Mouse (Mus musculus): Measurements from ENCODE around the gene Cd300a. TPM values are rescaled to one million over a fixed set of nuclear protein-coding genes. Genes with fewer than 3 reads are reported as not detected.

Gene Cd300a
- polyA plus RNA-seq, 1 experiment: 1.3 TPM

DNA sequence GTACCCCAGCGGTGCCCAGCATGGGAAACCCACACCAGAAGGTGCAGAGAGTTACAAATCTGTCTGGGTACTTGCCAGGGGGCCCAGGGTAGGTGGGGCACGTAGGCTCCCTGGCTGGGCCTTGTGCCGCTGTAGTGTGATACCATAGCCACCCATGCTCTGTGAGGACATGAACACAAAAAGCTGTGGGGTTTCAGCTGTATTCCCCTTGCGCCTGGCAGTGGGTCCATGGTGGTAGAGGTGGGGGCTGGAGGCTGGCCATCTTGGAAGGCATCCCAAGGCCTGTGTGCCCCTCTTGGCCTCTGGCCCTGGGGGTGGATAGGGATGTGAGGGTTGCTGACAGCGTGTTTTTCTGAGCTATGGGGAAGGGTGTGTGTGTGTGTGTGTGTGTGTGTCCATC is 23.8 kb upstream of the Cd300a start:
- WGBS: 73% methylated on average over 5 of the region's 5 CpGs
- no peak for DNase-seq (ENCODE audit: low read depth, low spot score)

DNA sequence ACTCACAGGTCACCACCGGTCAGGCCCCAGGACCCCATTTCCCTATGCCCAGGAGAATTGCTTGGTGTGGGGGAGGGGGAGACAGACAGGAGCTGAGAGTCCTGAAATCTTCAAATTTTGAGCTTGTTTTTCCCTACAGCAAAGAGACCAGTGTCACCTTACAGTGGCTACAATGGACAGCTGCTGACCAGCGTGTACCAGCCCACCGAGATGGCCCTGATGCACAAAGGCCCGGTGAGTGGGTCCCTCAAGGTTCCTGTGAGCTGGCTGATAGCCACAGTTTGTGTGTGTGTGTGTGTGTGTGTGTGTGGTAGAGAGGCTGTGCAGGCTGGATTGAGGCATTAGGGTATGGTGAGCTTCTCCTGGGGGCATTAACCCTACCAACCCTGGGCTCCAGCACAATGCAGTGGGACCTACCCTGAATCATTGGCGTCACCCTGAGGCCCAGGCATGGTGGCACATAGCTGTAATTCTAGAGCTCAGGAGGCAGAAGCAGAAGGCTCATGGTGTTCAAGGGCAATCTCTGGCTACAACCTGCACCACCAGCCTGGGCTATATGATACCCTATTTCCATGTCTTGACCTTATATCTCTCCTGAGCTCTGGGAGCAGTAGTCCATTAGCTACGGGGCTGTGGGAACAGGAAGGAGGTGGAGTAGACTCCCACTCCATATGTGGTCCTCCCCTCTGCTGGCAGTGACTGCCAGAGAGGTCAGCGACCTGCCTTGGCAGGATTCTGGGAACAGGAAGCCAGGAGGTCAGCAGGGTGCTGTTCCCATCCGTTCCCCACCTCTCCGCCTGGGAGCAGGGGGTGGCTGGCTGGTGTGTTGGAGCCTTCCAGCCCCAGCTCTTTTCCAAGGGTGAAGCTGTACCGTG is 23.1 kb upstream of the Cd300a start:
- 52% methylated on average over 10 of the region's 10 CpGs for WGBS
- DNase-seq (ENCODE audit: low read depth, low spot score): no peak

DNA sequence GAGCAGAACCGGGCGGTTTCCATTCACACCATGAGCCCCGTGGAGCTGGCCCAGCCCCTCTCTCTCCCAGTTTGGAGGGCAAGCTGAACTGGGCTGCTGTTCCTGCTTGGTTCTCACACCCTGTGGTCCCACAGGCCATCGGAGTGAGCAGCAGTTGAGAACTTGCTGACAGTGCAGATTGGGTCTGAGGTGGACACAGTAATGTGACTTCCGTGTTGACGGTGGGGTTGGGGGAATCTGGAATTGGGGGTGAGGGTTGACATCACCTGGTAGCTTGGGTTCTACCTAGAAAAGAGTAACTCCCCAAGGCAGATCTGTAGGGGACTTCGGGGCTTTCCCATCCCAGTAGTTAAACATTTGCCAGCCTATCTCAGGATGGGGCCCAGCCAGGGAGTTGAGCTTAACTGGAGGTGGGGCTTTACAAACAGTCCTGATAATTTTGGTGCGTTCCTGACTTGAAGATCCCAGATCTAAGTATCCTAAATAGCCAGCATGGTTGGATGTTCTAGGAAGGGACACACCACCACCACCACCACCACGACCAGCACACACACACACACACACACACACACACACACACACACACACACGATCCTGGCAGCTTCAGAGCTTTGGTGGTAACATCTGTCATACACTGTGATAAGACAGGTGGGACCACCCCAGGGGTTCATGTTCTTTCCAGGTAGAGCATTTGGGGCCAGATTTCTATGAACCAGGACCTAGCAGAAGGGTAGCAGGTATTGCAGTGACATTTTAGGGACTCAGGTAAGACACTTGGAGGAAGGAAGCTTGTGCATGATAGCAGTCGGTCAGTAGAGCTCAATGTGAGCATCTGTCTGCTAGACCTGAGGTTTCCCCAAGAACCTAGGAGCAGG is 22.2 kb upstream of the Cd300a start:
- WGBS: 31% methylated on average over 11 of the region's 11 CpGs
- no peak for DNase-seq (ENCODE audit: low read depth, low spot score)

DNA sequence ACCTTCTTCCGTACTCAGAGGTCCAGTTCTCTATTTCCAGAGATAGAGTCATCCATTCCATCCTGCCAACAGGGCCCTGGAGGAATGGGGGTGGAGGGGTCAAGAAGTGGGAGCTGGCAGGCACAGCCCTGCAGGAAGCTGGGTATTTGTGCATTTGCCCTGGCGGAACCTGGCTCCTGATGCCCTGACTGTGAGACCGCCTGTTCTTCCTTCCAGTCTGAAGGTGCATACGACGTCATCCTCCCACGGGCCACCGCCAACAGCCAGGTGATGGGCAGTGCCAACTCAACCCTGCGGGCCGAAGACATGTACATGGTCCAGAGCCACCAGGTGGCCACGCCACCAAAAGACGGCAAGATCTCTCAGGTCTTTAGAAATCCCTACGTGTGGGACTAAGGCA is 21.6 kb upstream of the Cd300a start:
- WGBS: 91% methylated on average over 12 of the region's 12 CpGs
- DNase-seq (ENCODE audit: low read depth, low spot score): no peak

DNA sequence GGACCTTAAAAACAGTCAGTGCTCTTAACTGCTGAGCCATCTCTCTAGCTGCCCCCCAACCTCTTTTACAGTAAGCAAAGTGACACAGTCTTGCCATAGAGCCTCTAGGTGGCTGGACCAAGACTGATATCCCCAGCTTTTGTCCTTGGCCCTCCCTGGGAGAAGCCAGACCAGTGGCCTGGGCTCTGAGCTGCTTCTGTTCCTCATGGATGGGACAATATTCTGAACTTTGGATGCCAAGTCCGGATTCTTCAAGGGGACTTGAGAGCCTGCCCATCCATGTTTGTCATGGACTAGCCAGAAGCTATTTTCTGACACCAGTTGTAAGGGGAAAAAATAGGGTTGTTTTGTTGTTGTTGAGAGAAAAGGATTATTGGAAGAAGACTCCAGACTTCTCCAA is 20.1 kb upstream of the Cd300a start:
- 86% methylated on average over 1 of the region's 1 CpGs for WGBS

DNA sequence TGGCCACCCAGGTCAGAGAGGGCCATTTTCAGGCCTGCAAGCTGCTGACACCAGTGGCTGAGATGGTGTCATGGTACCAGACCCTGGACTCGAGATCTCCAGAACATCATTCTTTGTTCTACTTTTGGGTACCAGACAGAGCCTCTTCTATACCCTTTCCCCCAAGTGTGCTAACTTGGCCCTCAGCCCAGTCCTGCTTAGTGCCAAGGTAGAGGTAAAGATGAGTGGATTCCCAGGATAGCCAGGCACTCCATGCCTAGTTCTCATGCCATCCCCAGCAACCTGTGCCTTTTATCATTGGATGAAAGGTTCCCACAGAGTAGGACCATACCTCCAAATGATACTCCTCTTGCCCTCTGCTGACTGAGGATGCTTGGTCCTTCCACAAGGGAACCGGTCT is 18.3 kb upstream of the Cd300a start:
- no peak for DNase-seq (ENCODE audit: low read depth, low spot score)
- 88% methylated on average over 2 of the region's 2 CpGs for WGBS

More for the DNA sequence above, 20.1 kb upstream of the Cd300a start:
- no peak for DNase-seq (ENCODE audit: low read depth, low spot score)

DNA sequence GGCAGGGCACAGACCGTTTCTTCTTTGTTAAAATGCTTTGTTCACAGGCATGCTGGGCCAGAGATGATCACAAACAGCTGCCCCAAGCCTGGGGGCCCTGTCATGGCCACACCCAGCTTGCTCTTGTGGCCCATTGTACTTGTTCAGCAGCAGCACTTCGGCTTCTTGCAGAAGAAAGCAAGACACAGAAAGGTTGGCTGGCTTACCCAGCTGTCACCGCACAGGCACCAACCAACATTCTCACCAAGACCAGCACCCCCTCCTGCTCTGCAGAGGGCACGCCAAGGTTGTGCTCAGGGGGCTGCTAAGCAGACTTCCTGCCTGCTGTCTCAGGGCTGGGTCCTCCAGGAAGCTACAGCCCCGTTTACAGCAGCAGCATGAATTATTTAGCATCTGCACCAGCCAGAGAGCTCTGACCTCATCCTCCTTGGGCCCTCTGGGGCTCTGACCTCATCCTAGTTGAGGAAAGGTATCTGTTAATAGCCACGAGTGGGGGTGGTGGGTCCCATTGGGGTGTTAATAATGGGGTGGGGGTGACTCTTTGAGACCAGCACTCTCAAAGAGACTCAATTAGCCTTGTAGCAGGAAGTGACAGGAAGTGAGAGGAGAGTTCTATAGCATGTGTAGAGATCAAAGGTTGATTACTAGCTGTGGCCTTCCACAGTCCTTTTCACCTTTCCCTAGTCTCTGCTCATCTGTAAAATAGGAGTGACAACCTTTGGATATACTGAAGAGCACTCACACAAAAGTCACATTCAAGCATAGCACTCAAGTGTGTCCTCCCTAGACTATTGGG is 16.6 kb upstream of the Cd300a start:
- DNase-seq (ENCODE audit: low read depth, low spot score): no peak
- WGBS: 47% methylated on average over 6 of the region's 6 CpGs

DNA sequence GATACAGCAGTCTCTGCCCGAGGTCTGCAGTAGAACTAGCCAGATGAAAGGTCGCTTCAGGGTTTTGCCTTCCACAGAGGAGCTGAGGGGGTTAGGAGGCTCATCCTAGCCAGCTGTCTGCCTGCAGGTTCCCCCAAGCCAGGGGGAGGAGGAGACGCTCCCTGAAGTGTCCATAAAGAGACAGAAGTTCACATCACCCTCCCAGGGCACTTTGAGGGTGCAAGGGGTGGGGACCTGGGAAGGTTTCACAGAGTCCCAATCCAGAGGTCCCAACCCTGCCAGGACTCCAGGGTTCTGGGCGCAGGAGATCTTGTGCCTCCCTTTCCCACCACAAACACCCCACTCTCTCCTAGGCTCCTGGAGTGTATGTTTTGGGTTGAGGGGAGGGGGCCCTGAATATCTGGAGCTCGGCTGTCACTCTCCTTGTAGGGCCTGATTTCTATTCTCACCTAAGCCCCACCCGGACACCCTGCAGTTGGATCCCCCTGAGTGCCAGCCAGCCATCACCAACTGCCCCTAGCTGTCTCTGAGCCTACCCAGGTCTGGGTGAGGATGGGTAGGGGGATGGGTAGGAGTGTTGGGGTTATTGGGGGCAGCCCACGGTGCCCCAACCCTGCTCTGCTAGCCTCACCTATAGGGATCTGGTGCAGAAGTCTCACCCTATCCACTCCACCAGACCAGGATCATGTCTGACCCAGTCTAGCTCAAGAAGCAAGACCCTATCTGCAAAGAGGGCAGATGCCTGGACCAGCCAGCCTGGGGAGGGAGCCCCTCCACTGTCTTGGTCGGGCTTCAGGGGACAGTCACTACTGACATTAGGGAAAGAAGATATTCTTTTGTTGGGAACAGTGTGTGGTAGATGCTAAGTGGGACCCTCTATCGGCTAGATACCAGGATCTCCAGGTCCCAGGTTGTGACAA is 15.4 kb upstream of the Cd300a start:
- 76% methylated on average over 9 of the region's 9 CpGs for WGBS
- DNase-seq (ENCODE audit: low read depth, low spot score): no peak

DNA sequence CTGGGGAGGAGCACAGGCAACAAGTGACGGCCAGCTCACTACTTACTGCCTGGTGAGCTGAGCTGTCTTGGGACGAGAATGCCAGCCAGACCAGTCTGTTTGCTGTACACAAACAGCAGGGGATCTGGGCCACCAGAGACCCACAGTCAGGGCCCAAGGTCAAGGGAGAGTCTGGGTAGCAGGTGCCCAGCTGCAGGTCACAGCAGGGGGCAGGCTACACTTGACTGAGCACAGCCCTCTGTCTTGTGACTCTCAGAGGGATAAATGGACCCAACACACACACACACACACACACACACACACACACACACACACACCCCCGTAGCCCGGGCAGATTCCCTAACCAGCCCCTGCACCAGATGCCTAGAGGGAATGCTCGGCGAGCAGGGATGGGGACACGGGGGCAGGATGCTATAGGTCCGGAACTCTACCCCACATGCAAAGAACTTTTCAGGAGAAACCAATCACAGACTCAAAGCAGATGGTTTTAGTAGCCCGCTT is 14.5 kb upstream of the Cd300a start:
- 45% methylated on average over 9 of the region's 9 CpGs for WGBS

DNA sequence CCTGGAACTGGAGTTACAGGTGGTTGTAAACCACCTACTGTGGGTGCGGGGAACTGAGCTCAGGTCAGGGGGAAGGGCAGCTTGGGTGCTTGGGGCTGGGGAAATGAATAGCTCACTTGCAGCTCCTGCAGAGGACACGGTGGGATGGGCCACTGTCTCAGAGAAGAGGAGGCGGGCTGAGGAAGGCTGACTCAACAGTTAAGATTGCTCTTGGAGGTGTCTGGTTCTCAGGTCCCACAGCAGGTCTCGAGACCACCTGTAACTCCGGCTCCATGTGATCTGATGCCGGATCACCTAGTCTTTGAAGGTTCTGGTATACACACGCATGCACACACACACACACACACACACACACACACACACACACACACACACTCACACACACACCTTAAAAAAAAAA is 13.7 kb upstream of the Cd300a start:
- WGBS: 54% methylated on average over 7 of the region's 7 CpGs
- DNase-seq (ENCODE audit: low read depth, low spot score): no peak

More for the DNA sequence above, 14.5 kb upstream of the Cd300a start:
- DNase-seq (ENCODE audit: low read depth, low spot score): no peak

DNA sequence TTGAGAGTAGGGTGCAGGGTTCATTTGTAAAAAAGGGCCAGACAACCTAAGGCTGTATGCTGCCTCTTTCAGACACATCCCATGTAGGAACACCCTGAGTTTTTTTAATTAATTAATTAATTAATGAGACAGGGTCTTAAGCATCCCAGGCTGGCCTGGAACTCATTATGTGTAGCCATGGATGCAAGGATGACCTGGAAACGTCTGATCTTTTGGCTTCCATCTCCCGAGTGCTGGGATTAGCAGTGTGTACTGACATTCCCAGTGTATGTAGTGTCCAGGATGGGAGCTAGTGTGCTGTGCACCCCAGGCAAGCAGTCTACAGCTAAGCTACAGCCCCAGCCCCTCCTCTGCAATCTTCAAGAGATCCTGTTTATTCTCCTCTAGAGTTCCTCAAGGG is 13.2 kb upstream of the Cd300a start:
- WGBS: 59% methylated on average over 2 of the region's 2 CpGs
- no peak for DNase-seq (ENCODE audit: low read depth, low spot score)

DNA sequence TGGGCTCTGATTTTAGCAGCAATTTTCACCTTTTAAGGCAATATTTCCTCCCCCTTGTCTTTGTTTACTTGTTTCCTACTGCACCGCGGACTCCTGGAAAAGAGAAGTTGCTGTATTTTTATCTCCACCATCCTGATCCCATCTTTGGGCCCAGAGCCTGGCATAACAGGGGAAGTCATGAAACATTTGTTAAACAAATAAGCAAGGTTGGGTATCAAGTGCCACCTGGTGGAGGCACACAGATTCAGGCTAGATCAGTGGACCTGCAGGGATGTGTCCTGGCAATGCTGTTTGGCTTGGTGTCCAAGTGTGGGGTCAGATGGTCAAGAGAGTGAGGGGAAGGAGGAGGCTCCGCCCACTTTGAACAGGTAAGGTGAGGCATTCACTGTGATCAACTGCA is 12.7 kb upstream of the Cd300a start:
- 31% methylated on average over 3 of the region's 3 CpGs for WGBS
- DNase-seq (ENCODE audit: low read depth, low spot score): no peak

DNA sequence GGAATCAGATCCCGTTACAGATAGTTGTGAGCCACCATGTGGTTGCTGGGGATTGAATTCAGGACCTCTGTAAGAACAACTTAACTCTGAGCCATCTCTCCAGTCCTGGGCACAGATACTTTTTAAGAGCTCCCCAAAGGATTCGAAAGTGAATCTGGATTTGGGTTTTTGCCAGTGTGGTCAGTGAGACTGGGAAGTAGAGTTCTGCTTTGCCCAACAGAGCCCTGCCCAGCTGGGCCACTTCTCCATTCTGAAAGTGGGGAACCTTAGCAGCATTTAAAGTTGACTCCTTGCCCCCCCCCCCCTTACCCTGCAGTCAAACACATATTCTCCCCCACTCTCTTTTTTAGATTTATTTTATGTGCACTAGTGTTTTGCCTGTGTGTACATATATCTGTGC is 10.2 kb upstream of the Cd300a start:
- 67% methylated on average over 2 of the region's 2 CpGs for WGBS
- DNase-seq (ENCODE audit: low read depth, low spot score): no peak

DNA sequence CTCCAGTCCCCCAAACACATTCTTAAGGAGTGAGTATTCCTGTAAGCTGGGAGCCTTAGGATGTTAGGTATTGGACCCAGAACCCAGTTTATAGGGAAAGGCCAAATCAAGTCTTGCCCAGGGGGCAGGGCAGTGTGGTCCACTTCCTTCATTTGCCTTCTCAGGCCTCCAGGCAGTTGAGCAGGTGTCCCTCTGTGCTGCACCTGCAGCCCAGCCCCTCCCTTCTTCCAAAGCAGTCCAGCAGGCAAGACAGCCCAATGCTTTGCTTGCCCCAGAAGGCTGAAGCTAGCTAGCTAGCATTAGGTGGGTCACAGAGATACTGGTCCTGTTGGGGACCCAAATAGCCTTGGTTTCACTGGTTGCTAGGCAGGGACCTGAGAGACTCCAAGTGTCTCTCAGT is 9.7 kb upstream of the Cd300a start:
- DNase-seq (ENCODE audit: low read depth, low spot score): no peak

DNA sequence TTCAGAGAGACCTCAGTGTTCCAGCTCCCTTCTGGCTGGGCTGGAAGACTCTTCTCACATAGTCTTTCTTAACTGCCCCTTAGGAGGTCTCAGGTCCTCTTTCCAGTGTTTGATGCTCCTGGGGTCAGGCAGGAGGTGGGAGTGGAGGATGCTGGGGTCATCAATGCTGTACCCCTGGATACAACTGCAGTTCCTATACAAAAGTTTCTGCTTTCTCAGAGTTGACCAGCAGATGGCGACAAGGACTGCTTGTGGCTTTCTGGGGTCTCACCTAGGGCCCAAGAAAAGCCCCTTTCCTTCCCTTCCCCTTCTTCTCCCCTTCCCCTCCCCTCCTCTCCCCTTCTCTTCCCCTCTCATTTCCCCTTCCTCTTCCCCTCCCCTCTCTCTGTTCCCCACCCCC is 9.3 kb upstream of the Cd300a start:
- 9% methylated on average over 1 of the region's 1 CpGs for WGBS
- DNase-seq (ENCODE audit: low read depth, low spot score): no peak

DNA sequence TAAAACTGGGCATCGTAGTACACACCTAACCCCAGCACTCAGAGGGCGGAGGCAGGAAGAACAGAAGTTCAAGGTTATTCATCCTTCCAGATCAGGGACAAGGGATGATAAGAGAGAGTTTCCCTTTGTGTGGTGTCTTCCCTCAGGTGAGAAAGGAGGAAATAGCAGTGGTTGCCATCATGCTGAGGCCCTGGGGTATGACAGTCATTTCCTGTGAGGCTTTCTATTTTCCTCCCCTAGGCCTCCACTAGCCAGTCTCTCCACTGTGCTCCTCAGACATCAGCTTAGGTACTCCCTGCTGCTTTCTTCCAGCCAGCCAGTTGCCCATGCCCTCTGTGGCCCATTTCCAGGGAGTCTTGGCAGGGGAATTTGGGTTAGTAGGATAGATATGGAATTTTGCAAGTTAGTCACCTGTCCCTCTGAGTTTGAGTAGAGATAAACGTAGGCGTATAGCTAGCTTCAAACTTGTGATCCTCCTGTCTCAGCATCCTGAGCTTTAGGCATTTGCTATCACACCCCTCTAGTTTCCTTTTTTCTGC is 6.5 kb upstream of the Cd300a start:
- DNase-seq (ENCODE audit: low read depth, low spot score): no peak
- WGBS: 77% methylated on average over 4 of the region's 4 CpGs

DNA sequence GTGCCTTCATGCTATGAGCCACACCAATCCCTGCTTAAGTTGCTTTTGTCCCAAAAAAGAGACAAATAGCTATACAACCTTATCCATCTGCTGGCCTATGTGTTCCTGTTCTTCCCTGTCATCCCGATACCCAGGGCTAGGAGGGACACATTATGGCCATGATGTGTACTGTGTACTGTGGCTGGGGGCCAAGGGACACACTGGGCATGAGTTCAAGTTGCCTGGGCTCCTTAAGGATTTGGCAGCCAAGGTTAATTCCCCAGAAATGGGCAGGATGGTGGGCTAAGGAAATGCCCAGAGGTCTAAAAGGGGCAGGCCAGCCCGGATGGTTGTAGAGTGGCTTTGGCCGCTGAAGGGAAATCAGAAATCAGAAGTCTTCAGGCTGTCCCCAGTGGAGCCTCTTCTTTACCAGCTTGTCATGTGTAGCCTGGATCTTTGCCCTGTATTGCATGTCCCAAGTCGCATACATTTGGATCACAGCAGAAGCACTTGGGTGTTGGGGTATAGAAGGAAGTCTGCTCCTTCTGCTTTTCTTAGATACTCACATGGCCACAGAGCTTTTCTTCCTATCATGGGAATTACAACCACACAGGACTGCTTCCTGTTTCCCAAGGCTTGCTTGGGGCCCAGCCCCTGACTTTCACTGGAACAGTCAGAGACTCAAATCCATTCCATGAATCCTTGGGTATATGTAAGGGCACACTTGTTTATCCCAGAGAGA is 5.3 kb upstream of the Cd300a start:
- 52% methylated on average over 4 of the region's 4 CpGs for WGBS
- DNase-seq (ENCODE audit: low read depth, low spot score): no peak

DNA sequence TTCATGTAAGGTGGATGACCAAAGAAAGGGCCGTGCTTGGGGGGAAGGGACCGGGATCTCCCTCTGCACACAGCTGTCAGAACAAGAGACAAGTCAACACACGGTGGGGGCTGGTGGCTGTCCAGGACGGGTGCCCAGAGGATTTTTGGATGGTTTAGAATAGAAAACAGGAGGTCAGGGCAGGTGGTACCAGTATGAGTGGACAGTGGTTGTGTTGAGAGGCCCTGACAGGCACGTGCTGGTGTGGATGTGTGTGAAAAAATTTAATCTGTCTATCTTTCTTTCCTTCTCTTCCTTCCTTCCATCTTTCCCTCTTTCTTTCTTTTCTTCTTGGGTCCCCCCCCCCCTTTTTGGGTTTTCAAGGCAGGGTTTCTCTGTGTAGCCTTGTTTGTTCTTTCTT is 701 bp downstream of the Cd300a start:
- WGBS: 57% methylated on average over 5 of the region's 5 CpGs

More for the DNA sequence above, 701 bp downstream of the Cd300a start:
- DNase-seq (ENCODE audit: low read depth, low spot score): no peak

Measured in large intestine, adult 2 months (tissue).